Mouse (Mus musculus) heart, postnatal 4 days (tissue): ENCODE measurements at regions not wholly inside any gene's neighbourhood (a gene's known extent, or its start where the extent isn't known, plus 50 kb on each side); places are given as distances from the start of the nearest gene placed in this dataset.

Source experiments
- DNase-seq: peaks from one replicate; pipeline ENCODE4 v3.0.0; 2021

DNA sequence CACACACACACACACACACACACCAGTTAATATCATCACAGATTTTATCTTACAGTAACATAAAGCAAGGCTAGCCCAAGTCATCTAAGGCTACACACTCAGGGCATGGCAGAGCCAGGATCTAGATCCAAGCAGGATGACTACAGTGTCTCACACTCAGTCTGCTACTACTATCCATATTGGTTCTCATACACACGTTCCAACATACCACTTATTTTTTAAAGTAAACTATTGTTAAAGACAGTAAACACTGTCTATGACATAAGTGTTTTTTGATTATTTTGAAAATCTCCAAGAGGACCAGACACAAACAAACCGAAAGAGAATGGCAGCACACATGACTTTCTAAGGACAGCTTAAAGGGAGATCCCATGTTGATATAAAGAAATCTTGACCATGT is 306.3 kb downstream of the Gm11361 start:
- no peak for DNase-seq

DNA sequence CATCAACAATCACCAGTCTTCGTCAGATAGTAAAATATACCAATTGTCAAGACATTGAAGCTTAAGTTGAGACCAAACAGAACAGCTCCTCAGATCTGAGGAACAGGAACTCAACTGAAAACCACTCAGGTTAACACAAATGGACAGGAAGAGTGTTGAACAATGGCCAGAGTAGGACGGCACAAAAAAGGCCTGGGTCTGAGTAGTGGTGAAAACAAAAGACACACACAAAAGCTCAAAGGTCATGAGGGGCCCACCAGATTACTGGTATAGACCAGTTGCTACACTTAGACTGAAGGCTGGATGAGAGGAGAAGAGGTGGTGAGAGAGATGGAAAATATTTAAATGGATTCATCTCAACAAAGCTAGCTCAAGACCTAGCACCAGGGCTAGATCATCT is 302.8 kb downstream of the Gm11361 start:
- DNase-seq, result no peak

DNA sequence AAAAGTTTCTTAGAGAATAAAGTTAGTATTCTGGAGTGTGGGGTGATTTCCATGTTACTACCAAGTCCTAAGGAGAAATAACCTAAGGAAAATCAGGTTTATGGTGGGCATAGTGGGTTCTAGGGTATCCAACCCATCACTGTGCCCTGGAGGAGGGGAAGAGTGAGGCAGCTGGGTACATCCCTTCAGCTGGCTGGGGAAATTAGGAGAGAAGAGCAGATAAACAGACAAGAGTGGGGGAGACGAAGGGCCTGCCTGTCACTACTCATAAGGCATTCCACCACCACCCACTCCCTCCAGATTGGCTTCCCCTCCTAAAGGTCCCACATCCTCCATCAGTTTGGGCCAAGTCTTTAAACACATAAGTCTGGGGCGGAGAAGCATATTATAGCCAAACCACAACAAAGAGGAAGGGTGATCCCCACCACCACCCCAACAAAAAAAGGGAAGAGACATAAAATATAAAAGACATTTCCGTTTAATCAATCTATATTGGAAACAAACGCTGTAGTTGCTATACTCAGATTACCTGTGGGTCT is 299.8 kb downstream of the Gm11361 start:
- DNase-seq, result no peak

DNA sequence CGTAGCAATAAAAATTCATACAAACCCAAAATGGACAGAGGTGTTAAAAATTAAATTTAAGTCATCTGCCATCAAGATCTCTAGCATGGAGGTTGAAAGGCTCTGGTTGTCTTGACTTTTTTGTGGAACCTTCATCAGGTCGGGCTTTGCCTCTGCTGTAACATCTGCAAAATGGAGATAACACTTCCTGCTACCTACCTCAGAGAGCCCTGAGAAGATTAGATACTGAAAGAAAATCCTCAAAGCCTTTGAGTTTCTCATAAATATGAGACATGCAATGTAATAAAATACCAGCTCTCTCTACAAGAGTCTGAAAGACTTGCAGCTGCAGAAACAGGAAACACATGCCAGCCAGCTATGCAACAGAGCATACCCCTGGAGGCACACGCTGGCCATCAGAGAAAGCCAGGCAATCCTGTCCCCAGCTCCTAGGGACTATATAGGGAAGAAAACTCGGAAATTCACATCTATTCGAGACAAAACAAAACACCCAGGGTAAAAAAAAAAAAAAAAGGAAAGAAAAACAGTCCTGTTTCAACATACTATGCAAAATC is 299.1 kb downstream of the Gm11361 start:
- no peak for DNase-seq

DNA sequence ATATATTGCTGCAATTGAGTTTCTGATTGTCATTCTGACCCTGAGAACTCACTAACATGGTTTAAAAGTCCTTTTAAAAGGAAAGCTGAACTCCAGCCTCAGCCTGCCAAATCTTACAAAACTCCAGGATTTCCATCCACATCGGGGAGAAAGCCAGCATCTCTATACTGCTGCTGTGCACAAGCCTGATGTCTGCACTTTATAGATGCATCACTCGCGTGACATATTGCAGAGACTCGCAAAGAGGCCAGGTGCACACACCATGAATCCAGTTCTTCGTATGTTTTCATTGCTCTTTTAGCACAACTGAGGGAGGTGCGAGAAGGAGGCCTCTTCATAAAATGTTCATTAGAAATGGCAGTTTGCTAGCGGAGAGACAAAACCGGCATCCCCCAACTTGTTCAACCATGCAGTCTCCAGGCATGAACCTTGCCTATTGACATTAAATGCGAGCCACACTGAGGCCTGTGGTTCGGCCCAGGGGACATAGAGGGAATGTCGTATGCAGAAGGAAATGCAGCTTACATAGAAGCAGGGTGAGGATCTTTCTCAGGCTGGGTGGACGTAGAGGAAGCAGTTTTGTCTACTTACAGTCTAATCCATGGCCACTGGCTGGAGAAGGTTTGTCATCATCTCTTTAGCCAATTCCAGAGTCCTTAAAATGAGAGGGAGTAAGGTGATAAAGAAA is 297.0 kb downstream of the Gm11361 start:
- no peak for DNase-seq

DNA sequence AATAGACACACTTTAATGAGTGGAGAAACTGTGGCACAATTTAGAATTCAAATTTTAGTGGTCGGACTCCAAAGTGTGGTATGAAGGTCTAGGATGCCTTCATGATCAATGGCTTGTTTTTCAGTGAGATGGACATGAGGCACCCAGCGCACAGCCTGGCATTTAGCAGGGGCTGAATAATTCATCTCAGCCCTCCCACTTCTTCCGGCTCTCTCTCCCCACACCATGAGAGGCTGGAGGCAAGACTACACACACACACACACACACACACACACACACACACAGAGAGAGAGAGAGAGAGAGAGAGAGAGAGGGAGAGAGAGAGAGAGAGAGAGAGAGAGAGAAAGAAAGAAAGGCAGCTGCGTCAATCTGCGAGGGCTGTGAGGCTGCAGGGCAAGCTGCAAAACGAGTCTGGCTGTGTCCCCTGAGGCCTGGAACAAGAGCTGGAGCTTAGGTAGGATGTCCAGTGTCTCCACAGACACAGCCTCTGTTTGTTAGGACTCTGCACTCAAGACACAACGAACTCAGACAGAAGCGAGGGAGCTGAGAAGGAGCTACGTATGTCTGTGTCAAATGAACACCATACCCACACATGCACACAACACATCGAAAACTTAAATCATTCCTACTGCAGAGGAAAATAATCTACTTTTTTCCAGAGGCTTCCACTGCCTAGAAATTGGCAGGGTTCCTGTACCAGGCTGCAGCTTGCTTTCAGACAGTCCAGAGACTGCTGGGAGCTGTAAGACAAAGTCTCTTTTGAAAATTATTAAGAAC is 295.8 kb downstream of the Gm11361 start:
- peak; percentile 17 for DNase-seq

DNA sequence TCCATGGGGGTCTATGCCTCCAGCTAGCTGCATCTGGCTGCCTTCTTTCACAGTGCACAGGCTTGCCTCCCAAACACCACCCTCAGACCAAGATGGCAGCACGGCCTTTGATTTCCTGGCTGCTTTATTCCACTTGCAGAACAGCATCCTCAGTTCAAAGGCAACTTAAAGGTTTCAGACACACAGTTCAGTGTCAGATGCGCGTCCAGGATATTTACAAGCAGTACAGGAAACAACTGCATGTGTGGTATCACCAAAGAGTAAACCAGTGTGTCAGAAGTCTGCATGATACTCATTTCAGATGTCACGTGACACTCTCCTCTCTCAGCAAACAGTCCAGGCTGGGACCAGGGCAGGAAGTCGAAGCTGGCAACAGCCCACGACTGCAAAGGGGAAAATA is 294.2 kb downstream of the Gm11361 start:
- peak; percentile 23 for DNase-seq

DNA sequence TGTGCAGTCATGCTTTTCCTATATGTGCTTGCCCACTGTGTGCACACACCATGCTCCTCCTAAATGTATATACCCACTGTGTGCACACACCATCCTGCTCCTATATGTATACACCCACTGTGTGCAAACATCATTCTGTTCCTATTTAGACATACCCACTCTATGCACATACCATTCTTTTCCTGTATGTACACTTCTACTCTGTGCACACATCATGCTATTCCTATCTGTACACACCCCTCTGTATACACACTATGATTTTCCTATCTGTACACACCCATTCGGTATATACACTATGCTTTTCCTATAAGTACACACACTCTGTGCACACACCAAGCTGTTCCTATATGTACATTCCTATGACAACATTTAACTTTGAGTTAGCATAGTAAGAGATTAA is 288.5 kb downstream of the Gm11361 start:
- DNase-seq, result no peak

DNA sequence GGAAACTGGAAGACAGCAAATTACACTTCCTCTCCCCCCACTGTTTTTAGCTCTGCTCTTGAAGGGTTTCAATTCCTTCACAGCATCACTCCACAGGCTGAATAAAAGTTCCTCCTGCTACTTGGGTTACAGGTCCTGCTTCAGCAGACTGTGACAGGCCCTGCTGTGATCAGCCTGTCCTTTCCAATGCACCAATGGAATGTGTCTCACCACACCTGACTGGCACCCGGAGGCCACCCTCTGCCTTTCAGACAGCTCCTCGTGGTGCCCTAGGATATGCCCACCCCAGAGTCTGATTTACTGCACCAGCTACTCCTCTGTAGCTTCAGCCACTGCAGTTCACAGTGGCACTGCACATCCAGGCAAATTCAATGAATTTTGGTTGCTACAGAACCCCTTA is 288.0 kb downstream of the Gm11361 start:
- no peak for DNase-seq

DNA sequence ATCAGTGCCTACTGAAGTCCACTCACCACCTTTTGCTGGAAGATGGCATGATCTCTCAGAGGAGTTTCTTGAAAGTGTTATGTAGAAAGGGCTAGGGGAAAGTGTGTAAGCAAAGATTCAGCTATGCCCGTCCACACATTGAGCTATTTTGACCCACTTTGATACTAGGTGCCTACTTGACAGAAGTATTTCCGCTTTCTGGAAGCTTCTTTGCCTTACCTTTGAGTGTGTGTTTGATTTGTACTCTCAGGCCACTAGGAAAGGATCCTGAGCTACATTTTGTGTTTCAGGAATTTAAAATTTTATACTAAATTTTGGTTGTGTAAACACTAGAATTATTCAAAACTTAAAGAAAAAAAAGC is 287.5 kb downstream of the Gm11361 start:
- DNase-seq, result no peak

DNA sequence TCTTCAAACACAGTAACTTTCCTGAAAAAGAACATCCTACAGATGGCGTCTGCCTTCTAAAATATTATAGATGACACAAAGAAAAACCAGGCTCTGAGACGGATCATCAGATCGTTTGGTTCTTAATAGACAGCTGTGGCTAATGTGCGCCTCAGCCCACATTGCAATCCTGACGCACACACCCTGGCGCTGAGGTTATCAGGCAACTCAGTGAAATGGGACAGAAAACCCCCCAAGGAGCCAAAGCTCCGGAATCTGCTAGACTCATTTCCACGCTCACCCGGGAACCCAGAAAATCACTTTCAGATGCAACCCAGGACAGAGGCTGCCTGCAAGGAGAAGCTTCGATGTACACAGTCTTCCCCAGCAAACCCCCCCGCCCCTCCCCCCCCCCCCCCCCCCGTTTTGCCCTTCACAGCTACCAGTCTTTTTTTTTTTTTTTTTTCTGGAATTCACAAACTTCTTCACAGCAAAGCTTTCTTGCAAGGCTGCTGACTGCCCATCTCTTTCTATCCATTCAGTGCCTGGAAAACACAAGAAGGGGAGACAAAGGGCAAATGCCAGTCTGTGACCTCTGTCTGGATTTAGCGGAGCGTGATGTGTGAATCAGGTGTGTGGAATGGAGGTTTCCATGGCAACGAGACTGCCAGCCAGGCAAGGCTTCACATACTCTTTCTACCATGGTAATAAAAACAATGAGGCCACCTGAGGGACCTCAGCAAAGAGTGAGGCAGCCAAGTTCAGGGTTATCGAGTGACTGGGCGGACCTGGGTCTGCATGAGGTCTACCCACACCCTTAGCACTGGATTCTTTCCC is 286.9 kb downstream of the Gm11361 start:
- peak; percentile 16 for DNase-seq

DNA sequence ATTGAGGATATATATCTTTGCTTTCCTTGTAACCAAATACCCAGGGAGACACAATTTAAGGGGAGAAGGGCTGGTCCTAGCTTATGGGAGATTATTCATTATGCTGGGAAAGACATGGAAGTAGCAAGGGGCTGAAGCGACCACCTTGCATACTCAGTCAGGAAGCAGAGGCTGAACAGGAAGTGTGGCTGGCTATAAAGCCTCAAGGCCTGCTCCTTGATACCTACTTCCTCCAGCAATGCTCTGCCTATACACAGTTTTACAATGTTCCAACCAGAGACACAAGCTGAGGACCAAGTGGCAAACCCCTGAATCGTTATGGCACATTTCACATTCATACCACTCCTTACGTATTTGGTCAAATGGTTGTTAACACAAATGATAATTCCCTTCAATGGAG is 284.3 kb downstream of the Gm11361 start:
- DNase-seq, result no peak

DNA sequence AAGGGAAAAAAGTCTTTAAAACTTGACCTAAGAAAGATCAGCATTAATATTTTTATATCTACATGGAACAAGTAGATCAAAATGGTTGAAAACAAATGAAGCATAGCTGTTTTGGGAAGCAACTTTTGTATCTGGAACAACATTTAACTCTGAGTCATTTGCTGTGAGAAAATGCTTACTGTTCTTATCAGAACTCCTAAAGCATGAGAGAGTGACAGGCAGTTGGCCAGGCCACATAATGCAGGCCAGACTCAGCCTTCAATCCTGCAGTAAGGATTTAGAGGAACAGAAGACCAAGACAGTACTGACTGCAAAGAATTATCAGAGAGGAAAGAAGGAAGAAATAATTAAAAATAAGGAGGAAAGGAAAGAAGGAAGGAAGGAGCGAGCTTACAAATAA is 275.8 kb downstream of the Gm11361 start:
- DNase-seq, result peak; percentile 48

DNA sequence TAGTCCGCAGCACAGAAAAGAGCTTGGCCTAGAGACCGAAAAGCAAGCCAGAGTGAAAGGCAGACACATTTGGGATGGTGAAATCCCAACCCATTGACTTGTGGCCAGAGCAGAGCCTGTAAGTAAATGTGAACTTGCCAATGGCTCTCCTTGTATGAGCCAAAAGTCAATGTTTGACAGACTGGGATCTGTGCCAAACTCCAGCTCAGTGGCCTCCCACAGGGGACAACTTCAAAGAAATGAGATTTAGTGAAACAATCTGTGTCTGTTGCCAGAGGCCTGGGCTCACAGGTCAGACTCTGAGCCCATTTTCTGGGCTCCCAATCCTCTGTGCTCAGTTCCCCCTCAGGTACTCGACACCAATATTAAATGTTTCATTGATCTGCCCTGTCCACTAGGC is 274.9 kb downstream of the Gm11361 start:
- peak; percentile 77 for DNase-seq

DNA sequence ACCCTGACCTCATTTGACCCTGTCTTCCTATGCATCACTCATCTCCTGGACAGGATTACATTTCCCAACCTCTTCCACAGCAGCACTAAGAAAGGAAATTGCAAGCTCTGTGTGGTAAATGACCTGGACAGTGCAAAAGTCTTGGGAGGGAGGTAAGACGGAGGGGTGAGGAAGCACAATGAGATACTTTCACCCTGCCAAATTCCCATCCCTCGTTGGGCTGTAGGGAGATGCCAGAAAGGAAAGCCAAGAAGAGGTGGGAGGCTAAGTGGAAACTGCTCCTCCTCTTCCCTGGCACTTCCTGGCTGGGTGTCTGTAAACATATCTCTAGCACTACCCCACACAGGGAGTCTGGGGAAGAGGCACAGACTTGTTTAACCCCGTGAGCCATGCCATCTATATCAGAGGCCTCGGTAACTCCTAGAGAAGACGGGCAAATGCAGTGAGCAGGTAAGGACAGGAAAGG is 274.2 kb downstream of the Gm11361 start:
- no peak for DNase-seq

DNA sequence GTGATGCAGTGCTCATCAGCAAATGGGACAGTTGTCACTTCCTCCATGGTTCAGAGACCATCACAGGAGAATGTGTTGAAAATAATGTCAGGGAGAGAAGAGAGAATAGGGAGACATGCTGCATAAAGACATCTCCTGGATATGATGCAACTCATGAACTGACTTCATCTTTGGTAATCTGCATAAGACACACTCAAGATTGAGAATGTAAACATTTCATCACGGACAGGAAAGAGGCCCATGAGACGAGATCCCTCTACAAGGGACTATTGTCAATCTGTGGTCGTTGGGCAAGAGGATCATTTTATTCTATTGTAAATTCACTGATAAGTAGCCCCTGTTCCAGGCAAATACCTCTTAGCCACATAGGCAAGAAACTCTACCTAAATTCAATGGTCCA is 273.6 kb downstream of the Gm11361 start:
- no peak for DNase-seq

DNA sequence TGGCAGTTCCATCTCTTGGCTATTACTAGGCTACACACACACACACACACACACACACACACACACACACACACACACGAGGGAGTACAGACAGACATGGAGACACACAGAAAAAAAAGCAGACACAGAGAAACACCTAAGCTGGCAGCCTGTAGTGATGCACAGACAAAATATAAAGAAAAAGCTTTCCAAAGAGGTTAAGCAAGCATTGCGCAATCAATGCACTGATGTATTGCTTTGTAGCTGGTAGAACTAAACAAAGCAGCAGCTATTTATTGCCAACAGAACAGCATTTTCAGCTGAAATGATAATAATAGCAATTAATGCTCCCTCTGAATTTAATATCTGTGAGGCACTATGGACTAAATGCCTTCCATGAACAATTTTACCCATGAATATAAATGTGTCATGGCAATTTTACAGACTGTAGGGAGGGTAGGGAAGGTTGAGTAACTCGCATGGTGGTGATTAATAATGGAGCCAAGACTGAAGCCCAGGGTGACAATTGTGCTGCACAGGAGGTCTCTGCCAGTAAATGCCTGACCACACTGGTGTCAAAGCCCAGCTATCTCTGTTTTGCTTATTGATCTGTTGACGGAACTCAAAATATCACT is 271.7 kb downstream of the Gm11361 start:
- DNase-seq, result no peak

DNA sequence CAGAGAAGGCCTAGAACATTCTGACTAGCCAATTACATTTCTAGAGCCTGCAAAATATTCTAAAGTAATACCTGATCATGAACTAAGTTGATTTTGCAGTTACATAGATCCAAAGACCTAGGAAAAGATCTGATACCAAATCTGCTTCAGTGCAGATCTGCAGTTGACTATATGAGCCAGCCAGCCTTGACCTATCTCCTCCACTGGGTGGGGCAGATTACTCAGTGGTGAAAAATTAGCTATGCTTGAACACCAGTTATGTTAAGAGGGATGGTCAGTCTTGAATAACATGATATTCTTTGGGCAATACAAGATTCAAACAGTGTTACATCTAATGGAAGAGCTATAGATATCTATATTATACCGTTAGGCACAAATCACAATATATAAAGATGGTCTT is 269.0 kb downstream of the Gm11361 start:
- no peak for DNase-seq

DNA sequence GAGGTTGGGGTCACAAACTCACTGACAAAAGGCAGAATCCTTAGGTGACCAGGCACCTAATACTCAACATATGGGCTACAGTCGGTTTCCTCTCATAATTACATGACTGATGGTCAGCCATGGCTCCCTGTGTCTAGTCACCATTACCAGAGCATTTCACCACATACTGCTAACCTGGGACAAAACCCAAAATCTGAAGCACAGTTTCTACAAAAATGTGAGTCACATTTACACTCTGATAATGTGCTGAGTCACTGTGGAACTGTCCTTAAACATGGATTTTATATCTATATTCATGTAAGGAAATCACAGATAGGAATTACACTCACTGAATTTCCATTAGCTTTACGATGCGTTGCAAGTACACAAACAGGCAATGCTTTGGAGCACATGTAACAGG is 267.1 kb downstream of the Gm11361 start:
- no peak for DNase-seq

DNA sequence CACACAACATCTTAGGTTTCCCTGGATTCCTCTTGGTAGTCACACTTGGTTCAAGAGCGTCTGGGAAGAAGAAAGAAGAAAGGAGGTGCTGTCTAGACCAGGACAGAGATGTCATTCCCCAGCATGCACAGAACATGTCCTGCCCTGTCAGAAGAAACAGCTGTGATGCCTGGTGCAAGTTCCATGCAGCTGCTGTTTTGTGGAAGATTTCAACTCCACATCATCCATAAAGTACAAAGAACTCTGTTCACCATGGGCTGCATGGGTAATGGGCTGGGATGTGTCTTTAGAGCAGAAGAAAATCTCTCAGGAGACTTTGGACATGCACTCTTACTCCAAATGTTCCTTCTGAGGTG is 262.8 kb downstream of the Gm11361 start:
- no peak for DNase-seq

DNA sequence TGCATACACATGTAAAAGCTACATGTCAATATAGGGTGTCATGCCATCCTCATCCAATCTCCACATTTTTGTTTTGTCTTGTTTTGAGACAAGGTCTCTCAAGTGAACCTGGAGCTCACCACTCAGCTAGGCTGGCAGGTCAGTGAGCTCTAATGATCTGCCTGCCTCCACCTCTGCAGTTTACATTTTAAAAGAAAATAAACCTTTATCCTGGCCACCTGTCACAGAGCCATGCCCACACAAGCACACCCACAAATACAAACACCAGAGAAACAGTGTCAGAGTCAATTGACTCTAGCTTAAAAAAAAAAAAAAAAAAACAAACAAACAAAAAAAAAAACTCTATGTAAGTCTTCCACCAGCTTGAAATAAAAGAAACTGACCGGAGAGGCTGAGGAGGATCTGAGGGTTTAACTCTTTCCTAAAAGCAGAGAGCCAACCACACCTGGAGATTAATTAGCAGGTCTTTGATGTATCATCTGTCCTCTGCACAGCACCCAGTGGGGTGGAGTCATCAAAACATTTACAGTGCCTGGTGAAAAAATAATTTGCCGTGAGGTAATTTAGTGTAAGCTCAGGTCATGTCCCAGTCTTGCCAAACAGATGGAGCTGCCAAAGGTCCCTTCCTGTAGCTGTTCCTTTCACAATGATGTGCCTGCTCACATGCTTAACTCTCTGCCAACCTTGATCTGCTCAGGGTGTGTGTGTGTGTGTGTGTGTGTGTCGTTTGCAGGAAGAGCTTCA is 262.2 kb downstream of the Gm11361 start:
- DNase-seq, result peak; percentile 19

DNA sequence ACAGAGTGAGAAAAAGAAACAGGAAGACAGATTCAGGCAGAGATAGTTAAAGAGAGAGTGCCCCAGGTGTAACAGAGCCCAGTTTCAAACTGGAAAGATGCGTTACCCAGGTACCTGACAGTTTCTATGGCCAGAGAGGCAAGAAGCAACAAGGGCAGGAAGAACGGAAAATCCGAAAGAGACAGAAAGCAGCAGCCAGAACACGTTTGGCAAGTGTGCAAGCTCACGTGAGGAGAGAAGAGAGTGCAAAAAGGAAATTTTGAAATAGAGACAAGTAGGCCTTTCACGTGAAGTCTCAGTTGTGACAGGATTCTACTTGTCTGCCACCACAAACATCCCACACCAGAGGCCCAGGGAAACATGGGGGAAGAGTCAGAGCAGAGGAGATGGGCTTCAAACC is 259.8 kb downstream of the Gm11361 start:
- no peak for DNase-seq
